ENCODE assay signal across 15 mouse cellular contexts in genomic region chr9:29369621-29370020, GRCm38 (mm10).
"Had no signal": no experiment of that assay in that cellular context is flagged by ENCODE, and none has a peak within 500 bp of the region (broad histone marks: within the 10 kb centered on the region; RNA-seq: fewer than 3 reads in every experiment).

No protein-coding gene starts in this region.

- H3K9me3 ChIP-seq: limb, embryonic 10.5 days; midbrain, embryonic 10.5 days; stomach, embryonic 15.5 days had no signal

- H3K27me3 ChIP-seq: stomach, embryonic 15.5 days had no signal

- H3K27ac ChIP-seq: kidney, postnatal 0 days; layer of hippocampus, adult 2 months; limb, embryonic 10.5 days; midbrain, embryonic 10.5 days; stomach, embryonic 15.5 days had no signal

- DNase-seq: kidney, adult 9 months; kidney, postnatal 36 days; lung, embryonic 14.5 days; lung, postnatal 10 days; lung, postnatal 4 days; midbrain, embryonic 14.5 days; right cerebral cortex, postnatal 14 days; thymus, adult 2 months; thymus, postnatal 36 days had no signal

- H3K9ac ChIP-seq: lung, embryonic 14.5 days; stomach, embryonic 15.5 days had no signal

- H3K4me3 ChIP-seq: layer of hippocampus, adult 2 months; limb, embryonic 10.5 days; midbrain, embryonic 10.5 days; stomach, embryonic 15.5 days had no signal

- H3K36me3 ChIP-seq: limb, embryonic 10.5 days; midbrain, embryonic 10.5 days; stomach, embryonic 15.5 days had no signal

- H3K4me2 ChIP-seq: liver, embryonic 11.5 days; lung, embryonic 14.5 days; stomach, embryonic 15.5 days had no signal

- H3K4me1 ChIP-seq: stomach, embryonic 15.5 days had no signal
